Mouse (Mus musculus): ENCODE data around the gene Ugt1a5. TPM values are rescaled to one million over a fixed set of nuclear protein-coding genes. Genes with fewer than 3 reads are reported as not detected.
A peak's percentile ranks its signal among the peaks of the same experiment; 100 is the strongest.
"Not testable (repeated sequence)": the region's sequence is repeated elsewhere in the genome, so short reads cannot be mapped to it uniquely, and the experiment has no call there.

The Ugt1a5 gene
- total and polyA plus RNA-seq, 2 experiments: 119 to 159 TPM

- DNase-seq (ENCODE audit: extremely low read depth, low read depth, low spot score): no peak
- H3K4me1 ChIP-seq (ENCODE audit: control insufficient read depth, insufficient read depth, low read length): peaks cover 53% of the 10 kb centered on the region
- H3K9ac ChIP-seq (ENCODE audit: low read depth, low read length): no peak overlapping the region; the same call in 1 of the 2 replicates
- 20% methylated on average over 3 of the region's 3 CpGs for WGBS
- H3K4me3 ChIP-seq (ENCODE audit: insufficient read depth, low read depth, low read length): no peak overlapping the region
- H3K79me2 ChIP-seq (ENCODE audit: control insufficient read depth, insufficient read depth, low read length): peaks cover 24% of the 10 kb centered on the region; the same call in 1 of the 2 replicates
- H3K36me3 ChIP-seq (ENCODE audit: control insufficient read depth, insufficient read depth, low read length): peaks cover 4% of the 10 kb centered on the region; the same call in 1 of the 2 replicates
- TF ChIP-seq POLR2A (IDR thresholded peaks at IDR 0.05; ENCODE audit: extremely low read depth, insufficient read depth, low read length): no peak
- TF ChIP-seq CTCF (IDR thresholded peaks at IDR 0.05; ENCODE audit: low read depth, low read length): no peak
- peak overlapping the region; percentile 25 for H3K27ac ChIP-seq (replicated peaks; ENCODE audit: insufficient read depth, low read depth, low read length)
- no peaks in the 10 kb centered on the region for H3K27me3 ChIP-seq (ENCODE audit: control insufficient read depth, insufficient read depth, low read length)
These were observed 31.8 kb upstream of the Ugt1a5 start for GRCm38 (mm10) chr1:88133908-88134456.

DNA sequence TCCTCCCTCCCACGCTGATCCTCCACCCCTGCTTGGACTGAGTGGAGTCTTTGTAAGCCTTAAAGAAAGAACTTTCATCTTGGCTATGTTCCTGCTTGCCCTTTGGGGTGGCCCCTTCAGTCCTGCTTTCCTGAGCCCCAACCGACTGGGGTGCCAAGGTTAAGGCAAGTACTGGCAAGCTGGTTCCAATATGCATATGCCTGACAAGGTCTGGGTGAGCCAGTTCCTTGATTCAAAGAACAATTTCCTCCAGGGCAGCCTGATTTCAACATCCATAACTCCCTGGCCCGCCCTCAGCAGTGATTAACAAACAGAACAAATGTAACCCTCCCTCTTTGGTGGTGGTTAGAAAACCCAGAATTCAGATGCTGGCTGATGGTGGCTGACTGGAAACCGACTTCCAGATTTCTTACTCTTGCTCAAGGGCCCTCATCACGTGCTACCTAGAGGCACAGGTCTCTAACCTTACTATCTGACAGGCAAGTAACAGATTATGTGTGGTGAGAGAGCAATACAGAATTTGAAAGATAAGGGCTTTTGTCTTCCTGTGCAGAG, 31.3 kb upstream of the Ugt1a5 start, which contains the start of gene Ugt1a6a:
Ugt1a6a (plus strand) TSS at position 353 of the 555 bp plus-strand sequence.
- Histone ChIP-seq H3K4me1 (ENCODE audit: control insufficient read depth, insufficient read depth, low read length) (peaks cover 56% of the 10 kb centered on the region), H3K27ac (replicated peaks; ENCODE audit: insufficient read depth, low read depth, low read length) (peak within 1 kb of the TSS; percentile 25), H3K79me2 (ENCODE audit: control insufficient read depth, insufficient read depth, low read length) (peaks cover 24% of the 10 kb centered on the region; the same call in 1 of the 2 replicates)
- not testable (repeated sequence) for H3K4me3 ChIP-seq (ENCODE audit: insufficient read depth, low read depth, low read length); H3K27me3 ChIP-seq (ENCODE audit: control insufficient read depth, insufficient read depth, low read length); H3K36me3 ChIP-seq (ENCODE audit: control insufficient read depth, insufficient read depth, low read length); H3K9ac ChIP-seq (ENCODE audit: low read depth, low read length)
- WGBS: 6% methylated on average over 5 of the region's 5 CpGs
- peak; percentile 64 for DNase-seq (ENCODE audit: extremely low read depth, low read depth, low spot score)

GRCm38 (mm10) chr1:88135229-88135904, 30.4 kb upstream of the Ugt1a5 start:
- H3K4me3 ChIP-seq (ENCODE audit: insufficient read depth, low read depth, low read length); H3K27me3 ChIP-seq (ENCODE audit: control insufficient read depth, insufficient read depth, low read length); H3K9ac ChIP-seq (ENCODE audit: low read depth, low read length); H3K36me3 ChIP-seq (ENCODE audit: control insufficient read depth, insufficient read depth, low read length); DNase-seq (ENCODE audit: extremely low read depth, low read depth, low spot score): not testable (repeated sequence)
- Histone ChIP-seq H3K4me1 (ENCODE audit: control insufficient read depth, insufficient read depth, low read length) (peaks cover 53% of the 10 kb centered on the region), H3K79me2 (ENCODE audit: control insufficient read depth, insufficient read depth, low read length) (peaks cover 24% of the 10 kb centered on the region; the same call in 1 of the 2 replicates), H3K27ac (replicated peaks; ENCODE audit: insufficient read depth, low read depth, low read length) (peak overlapping the region; percentile 4; the same call in 1 of the 2 replicates)
- 84% methylated on average over 6 of the region's 6 CpGs for WGBS

- peaks cover 56% of the 10 kb centered on the region for H3K4me1 ChIP-seq (ENCODE audit: control insufficient read depth, insufficient read depth, low read length)
- no peaks in the 10 kb centered on the region for H3K27me3 ChIP-seq (ENCODE audit: control insufficient read depth, insufficient read depth, low read length)
- H3K36me3 ChIP-seq (ENCODE audit: control insufficient read depth, insufficient read depth, low read length): peaks cover 4% of the 10 kb centered on the region; the same call in 1 of the 2 replicates
- DNase-seq (ENCODE audit: extremely low read depth, low read depth, low spot score): no peak
- peaks cover 24% of the 10 kb centered on the region; the same call in 1 of the 2 replicates for H3K79me2 ChIP-seq (ENCODE audit: control insufficient read depth, insufficient read depth, low read length)
- H3K4me3 ChIP-seq (ENCODE audit: insufficient read depth, low read depth, low read length): no peak overlapping the region
- no peak overlapping the region for H3K27ac ChIP-seq (replicated peaks; ENCODE audit: insufficient read depth, low read depth, low read length)
- WGBS: 22% methylated on average over 2 of the region's 2 CpGs
- no peak overlapping the region for H3K9ac ChIP-seq (ENCODE audit: low read depth, low read length)
- TF ChIP-seq POLR2A (IDR thresholded peaks at IDR 0.05; ENCODE audit: extremely low read depth, insufficient read depth, low read length) (no peak), CTCF (IDR thresholded peaks at IDR 0.05; ENCODE audit: low read depth, low read length) (no peak)
These were observed 29.2 kb upstream of the Ugt1a5 start for GRCm38 (mm10) chr1:88136646-88137045.

- 51% methylated on average over 3 of the region's 3 CpGs for WGBS
- peak; percentile 74 for DNase-seq (ENCODE audit: extremely low read depth, low read depth, low spot score)
- peaks cover 22% of the 10 kb centered on the region; the same call in 1 of the 2 replicates for H3K79me2 ChIP-seq (ENCODE audit: control insufficient read depth, insufficient read depth, low read length)
- H3K27ac ChIP-seq (replicated peaks; ENCODE audit: insufficient read depth, low read depth, low read length): peak overlapping the region; percentile 87
- H3K4me3 ChIP-seq (ENCODE audit: insufficient read depth, low read depth, low read length): no peak overlapping the region
- H3K36me3 ChIP-seq (ENCODE audit: control insufficient read depth, insufficient read depth, low read length): peaks cover 4% of the 10 kb centered on the region; the same call in 1 of the 2 replicates
- no peak for TF ChIP-seq POLR2A (IDR thresholded peaks at IDR 0.05; ENCODE audit: extremely low read depth, insufficient read depth, low read length)
- TF ChIP-seq CTCF (IDR thresholded peaks at IDR 0.05; ENCODE audit: low read depth, low read length): no peak
- H3K4me1 ChIP-seq (ENCODE audit: control insufficient read depth, insufficient read depth, low read length): peaks cover 55% of the 10 kb centered on the region
- H3K9ac ChIP-seq (ENCODE audit: low read depth, low read length): no peak overlapping the region
- no peaks in the 10 kb centered on the region for H3K27me3 ChIP-seq (ENCODE audit: control insufficient read depth, insufficient read depth, low read length)
These were observed 28.5 kb upstream of the Ugt1a5 start for GRCm38 (mm10) chr1:88137264-88137663.

DNA sequence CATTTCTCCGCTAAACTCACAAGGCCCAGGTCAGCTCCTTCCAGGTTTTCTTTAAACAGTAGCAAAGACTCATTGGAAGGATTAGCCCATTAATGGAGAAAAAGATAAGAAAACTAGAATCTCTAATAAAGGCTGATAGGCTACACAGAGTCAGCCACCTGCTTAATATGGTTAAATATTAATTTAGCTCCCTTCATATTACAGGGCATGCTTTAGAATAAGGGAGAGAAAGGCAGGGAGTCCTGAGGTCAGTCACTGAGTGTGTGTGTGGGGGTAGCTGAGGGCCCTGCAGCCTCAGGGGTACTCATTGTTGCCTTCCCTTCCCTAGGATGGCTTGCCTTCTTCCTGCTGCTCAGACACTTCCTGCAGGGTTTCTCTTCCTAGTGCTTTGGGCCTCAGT, 27.7 kb upstream of the Ugt1a5 start:
- TF ChIP-seq POLR2A (IDR thresholded peaks at IDR 0.05; ENCODE audit: extremely low read depth, insufficient read depth, low read length) (no peak), CTCF (IDR thresholded peaks at IDR 0.05; ENCODE audit: low read depth, low read length) (no peak)
- peak; percentile 49 for DNase-seq (ENCODE audit: extremely low read depth, low read depth, low spot score)
- WGBS: 73% methylated on average over 1 of the region's 1 CpGs

GRCm38 (mm10) chr1:88140492-88140891, 25.3 kb upstream of the Ugt1a5 start:
- Histone ChIP-seq H3K27ac (replicated peaks; ENCODE audit: insufficient read depth, low read depth, low read length) (0 out of 2 replicates have a peak overlapping the region, but pooled peaks have one; percentile 17), H3K79me2 (ENCODE audit: control insufficient read depth, insufficient read depth, low read length) (peaks cover 18% of the 10 kb centered on the region; the same call in 1 of the 2 replicates), H3K4me1 (ENCODE audit: control insufficient read depth, insufficient read depth, low read length) (peaks cover 43% of the 10 kb centered on the region)
- H3K9ac ChIP-seq (ENCODE audit: low read depth, low read length); H3K4me3 ChIP-seq (ENCODE audit: insufficient read depth, low read depth, low read length); H3K36me3 ChIP-seq (ENCODE audit: control insufficient read depth, insufficient read depth, low read length); H3K27me3 ChIP-seq (ENCODE audit: control insufficient read depth, insufficient read depth, low read length): not testable (repeated sequence)
- WGBS: 8% methylated on average over 1 of the region's 1 CpGs
- DNase-seq (ENCODE audit: extremely low read depth, low read depth, low spot score): peak; percentile 72

More for the DNA sequence above, 27.7 kb upstream of the Ugt1a5 start:
- Histone ChIP-seq H3K4me1 (ENCODE audit: control insufficient read depth, insufficient read depth, low read length) (peaks cover 54% of the 10 kb centered on the region), H3K36me3 (ENCODE audit: control insufficient read depth, insufficient read depth, low read length) (peaks cover 4% of the 10 kb centered on the region; the same call in 1 of the 2 replicates), H3K27me3 (ENCODE audit: control insufficient read depth, insufficient read depth, low read length) (no peaks in the 10 kb centered on the region), H3K4me3 (ENCODE audit: insufficient read depth, low read depth, low read length) (no peak overlapping the region), H3K79me2 (ENCODE audit: control insufficient read depth, insufficient read depth, low read length) (peaks cover 24% of the 10 kb centered on the region; the same call in 1 of the 2 replicates), H3K9ac (ENCODE audit: low read depth, low read length) (no peak overlapping the region), H3K27ac (replicated peaks; ENCODE audit: insufficient read depth, low read depth, low read length) (peak overlapping the region; percentile 87)

Measured in liver, adult 2 months (tissue).